Mouse (Mus musculus) lung, embryonic 16.5 days (tissue): ENCODE measurements at regions not wholly inside any gene's neighbourhood (a gene's known extent, or its start where the extent isn't known, plus 50 kb on each side); places are given as distances from the start of the nearest gene placed in this dataset.

Source experiments
- ATAC-seq: fragments of 200-750 bp; cut with Nextera tagmentation; 2 replicates; pipeline ENCODE4 v1.8.0; 2017; ENCODE audit warnings: low read depth, mild to moderate bottlenecking, moderate library complexity
- H3K27ac ChIP-seq: fragments of 300-500 bp; sonication (generic); 2 replicates; pipeline ENCODE4 v1.5.1; 2014; ENCODE audit warnings: mild to moderate bottlenecking, control low read depth, low read length
- H3K27me3 ChIP-seq: fragments of 300-500 bp; sonication (generic); 2 replicates; pipeline ENCODE4 v1.6.1; 2014; ENCODE audit warnings: low read depth, low read length, mixed read lengths; ENCODE audit not compliant: control insufficient read depth, insufficient read depth
- H3K36me3 ChIP-seq: fragments of 300-500 bp; sonication (generic); 2 replicates; pipeline ENCODE4 v1.6.1; 2014; ENCODE audit warnings: low read length; ENCODE audit not compliant: control insufficient read depth, insufficient read depth
- H3K4me1 ChIP-seq: fragments of 300-500 bp; sonication (generic); replicated peaks from 2 replicates; pipeline ENCODE4 v1.6.1; 2014; ENCODE audit warnings: low read length, mixed read lengths; ENCODE audit not compliant: control insufficient read depth, insufficient read depth
- H3K4me2 ChIP-seq: fragments of 300-500 bp; sonication (generic); 2 replicates; pipeline ENCODE4 v1.6.1; 2014; ENCODE audit warnings: low read depth, low read length, control low read depth
- H3K4me3 ChIP-seq: fragments of 300-500 bp; sonication (generic); 2 replicates; pipeline ENCODE4 v1.5.1; 2014; ENCODE audit warnings: mild to moderate bottlenecking, low read length, control low read depth
- H3K9ac ChIP-seq: fragments of 300-500 bp; sonication (generic); 2 replicates; pipeline ENCODE4 v1.6.1; 2014; ENCODE audit warnings: low read length, control low read depth
- H3K9me3 ChIP-seq: fragments of 300-500 bp; sonication (generic); 2 replicates; pipeline ENCODE4 v1.6.1; 2016; ENCODE audit warnings: low read length; ENCODE audit not compliant: control insufficient read depth
- WGBS: fragments of 180-500 bp; shearing (Covaris S2); extraction: QIAGEN DNeasy Blood & Tissue Kit; methylation state at CpG from one replicate; pipeline ENCODE4 v1.1.7; 2014; 5-methylcytosine and 5-hydroxymethylcytosine counted together

DNA sequence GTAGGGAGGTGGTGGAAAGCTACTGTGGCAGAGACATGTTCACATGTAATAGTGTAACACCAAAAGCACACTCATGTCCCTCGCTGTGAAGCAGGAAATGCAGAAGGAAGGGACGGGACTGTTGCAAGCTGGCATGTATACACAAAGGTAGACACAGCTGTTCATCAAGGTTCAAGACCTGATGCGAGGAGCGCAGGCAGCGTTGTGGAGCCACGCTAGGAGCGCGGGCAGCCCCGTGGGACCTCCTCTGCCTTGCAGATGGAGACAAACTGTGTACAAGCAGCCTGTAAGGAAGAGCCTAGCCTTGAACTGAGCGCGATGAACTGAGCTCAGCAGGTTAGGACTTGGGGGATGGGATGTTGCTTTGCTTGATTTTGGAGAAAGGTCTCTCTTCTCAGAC, 96.2 kb downstream of the Ets2 start:
- Histone ChIP-seq H3K4me1 (peaks cover 18% of the 10 kb centered on the region), H3K4me3 (no peak overlapping the region), H3K4me2 (no peak overlapping the region), H3K27ac (no peak overlapping the region), H3K9me3 (no peaks in the 10 kb centered on the region), H3K27me3 (no peaks in the 10 kb centered on the region), H3K36me3 (no peaks in the 10 kb centered on the region), H3K9ac (no peak overlapping the region)
- WGBS: 81% methylated on average over 11 of the region's 11 CpGs
- ATAC-seq: no peak

DNA sequence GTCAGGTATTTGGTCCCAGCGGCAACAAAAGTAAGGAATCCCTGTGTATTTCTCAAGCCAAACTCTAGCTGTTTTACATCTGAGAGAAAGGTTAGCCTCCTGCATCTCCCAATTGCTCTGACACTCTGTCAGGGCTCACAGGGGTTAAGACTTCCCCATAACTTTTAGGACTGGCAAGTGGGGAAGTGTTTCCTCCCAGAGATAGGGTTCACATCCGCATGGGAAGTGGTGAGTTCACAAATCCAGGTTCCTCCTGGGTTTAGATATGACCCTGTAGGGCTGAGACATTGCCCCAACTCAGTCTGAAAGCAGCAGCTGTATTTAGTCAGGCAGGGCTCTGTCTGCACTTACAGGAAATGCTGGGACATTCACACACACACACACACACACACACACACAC, 95.3 kb downstream of the Ets2 start:
- no peak for ATAC-seq
- no peak overlapping the region for H3K4me2 ChIP-seq
- H3K27me3 ChIP-seq: no peaks in the 10 kb centered on the region
- H3K36me3 ChIP-seq: no peaks in the 10 kb centered on the region
- no peak overlapping the region for H3K4me3 ChIP-seq
- H3K4me1 ChIP-seq: peaks cover 18% of the 10 kb centered on the region
- no peak overlapping the region for H3K9ac ChIP-seq
- H3K27ac ChIP-seq: 0 out of 2 replicates have a peak overlapping the region, but pooled peaks have one; percentile 27
- no peaks in the 10 kb centered on the region; the same call in 1 of the 2 replicates for H3K9me3 ChIP-seq
- WGBS: 59% methylated on average over 2 of the region's 2 CpGs

DNA sequence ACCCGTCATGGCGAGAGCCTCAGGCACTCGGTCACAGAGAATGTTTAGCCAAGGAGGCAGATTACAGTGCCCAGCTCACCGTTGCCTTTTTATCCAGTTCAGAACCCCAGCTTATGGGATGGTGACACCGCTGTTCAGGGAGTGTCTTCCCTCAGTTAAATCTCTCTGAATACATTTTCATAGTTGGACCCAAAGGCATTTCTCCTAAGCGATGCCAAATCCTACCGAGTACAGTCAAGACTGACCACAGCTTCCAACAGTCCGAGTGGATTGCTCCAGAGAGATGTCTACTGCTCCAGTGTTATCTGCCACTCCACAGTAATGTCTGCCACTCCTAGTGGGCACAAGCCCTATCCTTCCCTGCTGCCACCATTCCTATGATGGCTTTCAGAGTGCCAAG, 93.0 kb downstream of the Ets2 start:
- 0 out of 2 replicates have a peak overlapping the region, but pooled peaks have one; percentile 23 for H3K4me2 ChIP-seq
- H3K36me3 ChIP-seq: no peaks in the 10 kb centered on the region
- H3K9ac ChIP-seq: 0 out of 2 replicates have a peak overlapping the region, but pooled peaks have one; percentile 44
- peak; percentile 44 for ATAC-seq
- peak overlapping the region; percentile 89 for H3K27ac ChIP-seq
- H3K27me3 ChIP-seq: no peaks in the 10 kb centered on the region
- peaks cover 6% of the 10 kb centered on the region; the same call in 1 of the 2 replicates for H3K4me1 ChIP-seq
- no peaks in the 10 kb centered on the region; the same call in 1 of the 2 replicates for H3K9me3 ChIP-seq
- WGBS: 51% methylated on average over 8 of the region's 8 CpGs
- H3K4me3 ChIP-seq: no peak overlapping the region

DNA sequence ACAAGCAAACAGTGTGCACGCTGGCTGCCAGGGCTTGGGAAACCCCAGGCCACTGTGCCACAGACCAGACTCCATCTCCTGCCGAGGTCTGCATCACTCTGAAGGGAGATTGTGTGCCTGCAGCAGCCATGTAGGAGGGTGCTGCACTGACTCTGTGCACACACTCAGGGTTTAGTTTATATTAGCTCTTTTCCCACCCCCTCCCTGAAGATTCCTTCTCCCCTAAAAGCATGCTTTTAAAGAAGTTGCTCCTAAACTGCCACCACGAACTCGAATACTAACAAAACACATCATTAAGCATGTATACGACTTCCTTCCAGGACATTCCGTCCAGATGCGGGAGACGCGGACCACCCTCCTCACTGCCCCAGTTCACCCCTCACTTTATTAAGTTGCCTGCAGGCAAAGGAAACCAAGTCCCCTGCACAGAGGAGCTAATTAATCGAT, 92.4 kb downstream of the Ets2 start:
- Histone ChIP-seq H3K4me1 (peaks cover 6% of the 10 kb centered on the region; the same call in 1 of the 2 replicates), H3K27me3 (no peaks in the 10 kb centered on the region), H3K27ac (peak overlapping the region; percentile 89), H3K4me2 (0 out of 2 replicates have a peak overlapping the region, but pooled peaks have one; percentile 23), H3K9me3 (no peaks in the 10 kb centered on the region; the same call in 1 of the 2 replicates), H3K9ac (0 out of 2 replicates have a peak overlapping the region, but pooled peaks have one; percentile 44), H3K4me3 (no peak overlapping the region), H3K36me3 (no peaks in the 10 kb centered on the region)
- peak; percentile 85 for ATAC-seq
- WGBS: 24% methylated on average over 10 of the region's 10 CpGs

DNA sequence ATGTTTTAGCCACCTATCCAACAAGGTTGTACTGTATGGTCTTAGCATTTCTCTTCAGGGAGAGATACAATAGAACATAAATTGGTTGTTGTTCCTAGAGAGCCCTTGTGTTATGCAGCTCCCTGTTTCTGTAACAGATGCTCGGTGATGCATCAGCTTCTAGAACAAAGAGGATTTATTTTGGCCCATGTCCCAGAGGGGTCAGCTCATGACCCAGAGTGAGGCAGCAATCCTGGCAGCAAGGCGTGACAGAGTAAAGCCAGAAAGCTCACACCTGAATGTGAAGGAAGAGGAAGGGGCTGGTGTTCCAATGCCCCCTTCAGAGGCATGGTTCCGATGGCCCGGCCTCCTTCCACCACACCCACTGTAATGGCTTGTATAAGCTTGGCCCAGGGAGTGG, 88.8 kb downstream of the Ets2 start:
- no peaks in the 10 kb centered on the region for H3K27me3 ChIP-seq
- ATAC-seq: no peak
- H3K4me1 ChIP-seq: peaks cover 6% of the 10 kb centered on the region; the same call in 1 of the 2 replicates
- H3K27ac ChIP-seq: no peak overlapping the region
- H3K36me3 ChIP-seq: no peaks in the 10 kb centered on the region
- 50% methylated on average over 4 of the region's 4 CpGs for whole genome bisulfite sequencing
- no peak overlapping the region for H3K4me2 ChIP-seq
- H3K4me3 ChIP-seq: no peak overlapping the region
- no peaks in the 10 kb centered on the region; the same call in 1 of the 2 replicates for H3K9me3 ChIP-seq
- no peak overlapping the region for H3K9ac ChIP-seq

DNA sequence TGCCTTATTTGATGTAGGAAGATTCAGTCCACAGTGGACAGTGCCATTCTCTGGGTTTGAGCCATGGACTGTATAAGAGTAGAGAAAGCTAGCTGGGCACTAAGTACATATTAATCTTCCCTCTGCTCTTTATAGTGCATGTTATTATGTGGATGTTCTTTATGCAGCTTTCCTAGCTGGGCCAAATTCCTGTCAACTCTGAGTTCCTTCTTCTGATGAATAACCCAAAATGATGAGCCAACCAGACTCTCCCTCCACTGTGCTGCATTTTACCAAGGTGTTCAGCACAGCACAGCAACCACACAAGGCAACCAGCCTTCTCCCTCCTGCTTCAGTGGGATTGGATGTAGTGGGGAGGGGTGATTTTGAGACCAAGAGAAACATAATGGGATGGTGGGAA, 87.7 kb downstream of the Ets2 start:
- Histone ChIP-seq H3K27me3 (no peaks in the 10 kb centered on the region), H3K4me2 (no peak overlapping the region), H3K27ac (no peak overlapping the region), H3K36me3 (no peaks in the 10 kb centered on the region), H3K9me3 (no peaks in the 10 kb centered on the region; the same call in 1 of the 2 replicates), H3K9ac (no peak overlapping the region), H3K4me3 (no peak overlapping the region), H3K4me1 (peaks cover 6% of the 10 kb centered on the region; the same call in 1 of the 2 replicates)
- no peak for ATAC-seq

DNA sequence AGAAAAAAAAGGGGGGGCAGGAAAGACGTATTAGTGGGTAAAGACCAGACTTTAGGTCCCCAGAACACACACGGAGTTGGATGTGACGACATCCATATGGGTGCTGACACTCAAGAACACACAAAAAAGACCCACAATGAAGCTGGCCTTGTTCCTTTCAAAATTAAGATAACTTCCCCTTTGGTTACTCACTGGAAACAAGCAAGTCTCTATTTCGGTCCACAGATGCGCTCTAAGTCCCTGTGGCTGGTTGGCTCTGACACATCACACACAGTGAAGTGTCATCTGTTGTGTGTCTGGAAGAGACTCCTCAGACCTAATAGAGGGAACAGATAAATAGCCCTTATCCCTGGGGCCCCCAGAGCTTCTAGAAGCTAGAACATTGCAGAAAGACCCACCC, 79.8 kb downstream of the Ets2 start:
- ATAC-seq: no peak
- 72% methylated on average over 5 of the region's 5 CpGs for WGBS
- Histone ChIP-seq H3K36me3 (no peaks in the 10 kb centered on the region), H3K9me3 (no peaks in the 10 kb centered on the region), H3K4me3 (no peak overlapping the region), H3K4me2 (no peak overlapping the region), H3K9ac (no peak overlapping the region), H3K27ac (no peak overlapping the region), H3K27me3 (no peaks in the 10 kb centered on the region), H3K4me1 (no peaks in the 10 kb centered on the region)

DNA sequence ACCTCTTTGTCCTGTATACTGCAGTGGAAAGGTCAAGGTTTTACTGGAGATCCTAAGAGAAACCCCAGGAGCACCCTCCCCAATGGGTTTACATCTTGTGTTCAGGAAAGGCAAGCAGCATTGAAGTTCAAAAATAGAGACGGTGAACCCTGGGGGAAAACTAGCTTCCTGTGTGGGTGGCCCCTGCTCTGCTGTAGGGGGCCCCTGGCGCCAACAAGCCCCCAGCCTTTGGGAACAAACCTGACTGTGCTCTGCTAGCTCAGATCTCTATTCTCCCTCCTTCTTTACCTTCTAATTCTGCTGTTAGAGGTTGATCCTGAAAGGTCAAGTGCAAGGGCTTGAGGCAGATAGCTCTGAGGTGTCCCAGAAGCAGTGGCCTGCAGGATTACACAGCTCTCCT, 78.6 kb downstream of the Ets2 start:
- Histone ChIP-seq H3K9me3 (no peaks in the 10 kb centered on the region), H3K36me3 (no peaks in the 10 kb centered on the region), H3K4me1 (no peaks in the 10 kb centered on the region), H3K4me3 (no peak overlapping the region), H3K4me2 (no peak overlapping the region), H3K9ac (no peak overlapping the region), H3K27ac (no peak overlapping the region), H3K27me3 (no peaks in the 10 kb centered on the region)
- 52% methylated on average over 2 of the region's 2 CpGs for WGBS
- no peak for ATAC-seq

DNA sequence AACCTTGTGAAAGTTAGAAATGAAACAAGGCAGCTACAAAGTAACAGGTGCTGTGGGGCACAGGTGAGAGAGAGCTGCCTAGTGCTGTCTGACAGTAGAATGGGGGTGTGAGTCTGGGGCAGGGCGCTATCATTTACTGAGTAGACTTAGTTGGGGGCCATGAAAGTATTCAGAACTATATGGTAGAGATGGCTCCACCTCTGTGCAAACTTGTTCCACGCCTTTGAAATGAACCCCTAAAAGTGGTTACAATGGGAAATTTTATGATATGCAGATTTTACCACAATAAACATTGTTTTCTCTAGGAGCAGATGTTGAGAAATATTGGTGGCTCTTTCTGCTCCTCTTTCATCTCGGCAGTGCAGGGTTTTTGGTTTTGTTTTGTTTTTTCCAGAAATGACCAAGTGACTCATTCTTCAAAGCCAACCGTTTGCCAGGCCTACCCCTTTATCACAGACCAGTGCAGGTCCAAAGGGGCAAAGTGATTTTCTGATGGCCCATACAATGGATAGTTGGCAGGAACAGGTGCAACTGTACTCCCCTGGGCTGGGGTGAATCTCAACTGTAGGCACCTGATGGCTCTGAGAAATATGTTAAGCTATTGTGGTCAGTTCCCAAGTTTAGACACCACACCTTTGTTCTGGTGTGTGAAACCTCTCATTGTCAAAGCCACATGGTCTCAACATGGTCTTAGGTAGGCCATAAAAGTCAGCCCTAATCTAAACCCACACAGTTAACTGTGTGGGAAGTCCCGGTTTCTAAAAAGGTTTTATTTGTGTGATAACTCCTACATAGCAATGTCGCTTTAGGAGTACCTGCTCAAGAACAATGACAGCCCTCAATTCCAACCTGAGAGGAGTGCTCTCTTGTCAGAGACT, 77.2 kb downstream of the Ets2 start:
- H3K4me2 ChIP-seq: no peak overlapping the region
- H3K4me1 ChIP-seq: no peaks in the 10 kb centered on the region
- H3K27ac ChIP-seq: no peak overlapping the region
- WGBS: 76% methylated on average over 6 of the region's 6 CpGs
- no peak overlapping the region for H3K9ac ChIP-seq
- no peaks in the 10 kb centered on the region for H3K9me3 ChIP-seq
- H3K4me3 ChIP-seq: no peak overlapping the region
- H3K36me3 ChIP-seq: no peaks in the 10 kb centered on the region
- H3K27me3 ChIP-seq: no peaks in the 10 kb centered on the region
- no peak for ATAC-seq
